In the genomic region with DNA sequence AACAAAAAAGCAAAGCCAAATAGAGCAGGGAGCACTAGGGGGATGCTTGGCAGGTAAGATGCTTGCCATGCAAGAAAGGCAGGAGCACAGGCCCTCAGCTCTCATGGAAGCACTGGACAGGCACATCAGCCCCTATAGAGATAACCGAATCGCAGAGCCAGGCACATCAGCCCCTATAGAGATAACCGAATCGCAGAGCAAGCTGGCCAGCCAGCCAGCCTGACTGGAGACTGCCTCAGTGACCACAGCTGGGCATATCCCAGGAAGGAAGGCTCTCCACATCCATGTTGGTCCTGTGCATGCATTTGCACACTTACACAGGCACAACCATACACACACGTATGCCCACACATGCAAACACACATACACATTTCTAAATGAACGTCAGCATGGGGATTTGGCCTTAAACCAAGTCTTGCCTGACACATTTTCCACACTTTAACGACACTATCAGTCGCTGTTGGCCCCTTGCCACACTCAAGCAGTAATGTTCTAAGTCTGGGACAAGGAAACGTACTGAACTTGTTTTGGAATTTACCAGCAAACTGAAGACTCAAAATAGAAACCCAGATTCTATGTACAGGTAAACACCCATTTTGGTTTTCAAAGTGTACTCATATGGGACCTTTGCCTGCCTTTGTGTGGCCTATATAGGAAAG, we compare ENCODE assay signal across 12 mouse cellular contexts. TPM values are rescaled to one million over a fixed set of nuclear protein-coding genes. Genes with fewer than 3 reads are reported as not detected.
DNase-seq lines count a peak whose midpoint lies in the region; ATAC-seq and TF ChIP-seq lines count a peak whose summit lies in the region.
"Had no signal": no experiment of that assay in that cellular context is flagged by ENCODE, and none has a peak within 500 bp of the region (broad histone marks: within the 10 kb centered on the region; RNA-seq: fewer than 3 reads in every experiment).

No protein-coding gene starts in this region.

- no peak overlapping the region for H3K4me3 ChIP-seq in limb, embryonic 14.5 days (replicated peaks; ENCODE audit: low read length)
- H3K4me3 ChIP-seq in limb, embryonic 10.5 days: no peak overlapping the region
- no peak overlapping the region for H3K4me3 ChIP-seq in heart, embryonic 12.5 days
- H3K4me3 ChIP-seq in kidney, postnatal 0 days (replicated peaks; ENCODE audit: low read depth, low read length): no peak overlapping the region
- H3K4me3 ChIP-seq in stomach, postnatal 0 days (ENCODE audit: low read depth, low read length): no peak overlapping the region
- H3K4me3 ChIP-seq in layer of hippocampus, adult 2 months: no peak overlapping the region
- H3K4me3 ChIP-seq: myocyte had no signal

- no peak for TF ChIP-seq CTCF in kidney, postnatal 0 days (IDR thresholded peaks at IDR 0.05; ENCODE audit: low read depth)
- no peak for TF ChIP-seq CTCF in stomach, postnatal 0 days (IDR thresholded peaks at IDR 0.05; ENCODE audit: low read depth)
- no peak for TF ChIP-seq CTCF in layer of hippocampus, adult 2 months (conservative IDR thresholded peaks at IDR 0.05)

- no peak for ATAC-seq in limb, embryonic 14.5 days (ENCODE audit: low FRiP score, low read depth)
- peak; percentile 61; the same call in 1 of the 2 replicates for ATAC-seq in heart, embryonic 12.5 days (ENCODE audit: insufficient number of reproducible peaks, low FRiP score)
- ATAC-seq in kidney, postnatal 0 days (replicated peaks; ENCODE audit: low FRiP score, low read depth): no peak
- ATAC-seq in stomach, postnatal 0 days (ENCODE audit: low FRiP score, low TSS enrichment): no peak

- 56% methylated on average over 9 of the region's 9 CpGs for WGBS in limb, embryonic 14.5 days
- WGBS in limb, embryonic 10.5 days: 90% methylated on average over 9 of the region's 9 CpGs
- WGBS in heart, embryonic 12.5 days: 18% methylated on average over 9 of the region's 9 CpGs
- 70% methylated on average over 9 of the region's 9 CpGs for WGBS in kidney, postnatal 0 days
- 54% methylated on average over 9 of the region's 9 CpGs for WGBS in stomach, postnatal 0 days

- no peak overlapping the region for H3K9ac ChIP-seq in limb, embryonic 14.5 days (ENCODE audit: low read depth, low read length, severe bottlenecking)
- no peak overlapping the region for H3K9ac ChIP-seq in heart, embryonic 12.5 days
- no peak overlapping the region for H3K9ac ChIP-seq in kidney, postnatal 0 days (ENCODE audit: low read depth, low read length)
- H3K9ac ChIP-seq in stomach, postnatal 0 days (ENCODE audit: low read length): no peak overlapping the region

- H3K36me3 ChIP-seq in limb, embryonic 14.5 days (ENCODE audit: control insufficient read depth, insufficient read depth, low read length): no peaks in the 10 kb centered on the region
- H3K36me3 ChIP-seq in limb, embryonic 10.5 days: no peaks in the 10 kb centered on the region
- H3K36me3 ChIP-seq in heart, embryonic 12.5 days: no peaks in the 10 kb centered on the region
- H3K36me3 ChIP-seq in kidney, postnatal 0 days (ENCODE audit: insufficient read depth, low read length): no peaks in the 10 kb centered on the region
- H3K36me3 ChIP-seq in stomach, postnatal 0 days (ENCODE audit: control insufficient read depth, insufficient read depth, low read length): no peaks in the 10 kb centered on the region

- no peak overlapping the region for H3K27ac ChIP-seq in limb, embryonic 14.5 days (replicated peaks; ENCODE audit: low read depth, low read length)
- no peak overlapping the region for H3K27ac ChIP-seq in limb, embryonic 10.5 days
- H3K27ac ChIP-seq in heart, embryonic 12.5 days (ENCODE audit: poor library complexity, severe bottlenecking): peak overlapping the region; percentile 55
- H3K27ac ChIP-seq in kidney, postnatal 0 days: no peak overlapping the region
- H3K27ac ChIP-seq in stomach, postnatal 0 days (replicated peaks): no peak overlapping the region
- H3K27ac ChIP-seq in layer of hippocampus, adult 2 months: no peak overlapping the region

- no peak overlapping the region for H3K4me2 ChIP-seq in limb, embryonic 14.5 days (replicated peaks; ENCODE audit: low read depth, low read length, severe bottlenecking)
- peak overlapping the region; percentile 32 for H3K4me2 ChIP-seq in heart, embryonic 12.5 days
- H3K4me2 ChIP-seq in kidney, postnatal 0 days (ENCODE audit: low read length): no peak overlapping the region
- no peak overlapping the region for H3K4me2 ChIP-seq in stomach, postnatal 0 days (replicated peaks; ENCODE audit: low read depth)

- no peaks in the 10 kb centered on the region for H3K9me3 ChIP-seq in limb, embryonic 14.5 days (ENCODE audit: control insufficient read depth, low read length)
- H3K9me3 ChIP-seq in limb, embryonic 10.5 days (replicated peaks): no peaks in the 10 kb centered on the region
- H3K9me3 ChIP-seq in heart, embryonic 12.5 days (replicated peaks): no peaks in the 10 kb centered on the region
- no peaks in the 10 kb centered on the region for H3K9me3 ChIP-seq in kidney, postnatal 0 days (replicated peaks; ENCODE audit: low read length)
- no peaks in the 10 kb centered on the region for H3K9me3 ChIP-seq in stomach, postnatal 0 days (ENCODE audit: control insufficient read depth, low read length)

- H3K4me1 ChIP-seq in limb, embryonic 14.5 days (ENCODE audit: control insufficient read depth, insufficient read depth, low read length): peaks cover 7% of the 10 kb centered on the region; the same call in 1 of the 2 replicates
- no peaks in the 10 kb centered on the region for H3K4me1 ChIP-seq in limb, embryonic 10.5 days
- peaks cover 17% of the 10 kb centered on the region for H3K4me1 ChIP-seq in heart, embryonic 12.5 days (replicated peaks)
- no peaks in the 10 kb centered on the region for H3K4me1 ChIP-seq in kidney, postnatal 0 days (replicated peaks; ENCODE audit: insufficient read depth, low read length)
- no peaks in the 10 kb centered on the region for H3K4me1 ChIP-seq in stomach, postnatal 0 days (replicated peaks; ENCODE audit: control insufficient read depth, insufficient read depth)

- TF ChIP-seq EP300 in stomach, postnatal 0 days (optimal IDR thresholded peaks at IDR 0.05): no peak

- H3K27me3 ChIP-seq in limb, embryonic 14.5 days (ENCODE audit: control insufficient read depth, insufficient read depth, low read length): no peaks in the 10 kb centered on the region
- H3K27me3 ChIP-seq in limb, embryonic 10.5 days (ENCODE audit: low read depth, poor library complexity, severe bottlenecking): no peaks in the 10 kb centered on the region
- H3K27me3 ChIP-seq in heart, embryonic 12.5 days (replicated peaks): no peaks in the 10 kb centered on the region
- H3K27me3 ChIP-seq in kidney, postnatal 0 days (ENCODE audit: insufficient read depth, low read length): no peaks in the 10 kb centered on the region
- H3K27me3 ChIP-seq in stomach, postnatal 0 days (ENCODE audit: control insufficient read depth, insufficient read depth, low read length): no peaks in the 10 kb centered on the region

- peak; percentile 42 for DNase-seq in limb, embryonic 14.5 days (ENCODE audit: low spot score)
- DNase-seq in limb, embryonic 10.5 days (ENCODE audit: low spot score): no peak
- DNase-seq in kidney, postnatal 0 days (ENCODE audit: low spot score): peak; percentile 45
- peak; percentile 28 for DNase-seq in stomach, postnatal 0 days (ENCODE audit: low spot score)
- DNase-seq in thymus, postnatal 10 days (ENCODE audit: low spot score in 2 of 2): no peak
- DNase-seq in layer of hippocampus, adult 2 months (ENCODE audit: low spot score in 2 of 2): no peak
- DNase-seq: adrenal gland, postnatal 36 days; cerebellum, adult 8-10 months had no signal

- TF ChIP-seq POLR2A in limb, embryonic 14.5 days (IDR thresholded peaks at IDR 0.05; ENCODE audit: borderline replicate concordance, extremely low read depth, insufficient read depth, insufficient read length): no peak

RNA-seq across cellular contexts. Expression of a gene that starts 31.9 kb away (rescaled TPM):
- polyA plus RNA-seq in limb, embryonic 14.5 days (2012; rRNA removed): 2.0 TPM in 2 replicates
- polyA plus RNA-seq in limb, embryonic 14.5 days (2014; fragmentation: Nextera tagmentation; extraction: Ambion mirVana): 0.41 and 0.75 TPM in 2 replicates
- 0.23 TPM in 1 of 2 replicates, not detected in the other for polyA plus RNA-seq in limb, embryonic 10.5 days (2016; fragmentation: Nextera tagmentation; extraction: Ambion mirVana)
- polyA plus RNA-seq in heart, embryonic 12.5 days (2016; fragmentation: Nextera tagmentation; extraction: Ambion mirVana): not detected in 2 replicates
- 4.8 and 6.5 TPM in 2 replicates for polyA plus RNA-seq in kidney, postnatal 0 days (2015; fragmentation: Nextera tagmentation; extraction: Ambion mirVana)
- polyA plus RNA-seq in stomach, postnatal 0 days (2015; fragmentation: Nextera tagmentation; extraction: Ambion mirVana): 14.2 and 14.4 TPM in 2 replicates
- 1 to 10 TPM; 1.1 to 1.4 TPM for total RNA-seq in layer of hippocampus, adult 2 months (2021)
- total RNA-seq: adrenal gland, postnatal 36 days; megakaryocyte progenitor cell, adult 5-6 weeks had no signal
- polyA plus RNA-seq: myocyte; testis, adult 2 months had no signal

Comparison
In these comparisons a context has a peak if more than half of its experiments do, and no peak if none do; other contexts are left out.
1. DNase-seq: peak in limb, embryonic 14.5 days (single experiment), kidney, postnatal 0 days (single experiment) and stomach, postnatal 0 days (single experiment); none in limb, embryonic 10.5 days (single experiment), thymus, postnatal 10 days (0 of 2) and layer of hippocampus, adult 2 months (0 of 2).